Mouse (Mus musculus): ENCODE measurements around the gene B4galnt2.

DNA sequence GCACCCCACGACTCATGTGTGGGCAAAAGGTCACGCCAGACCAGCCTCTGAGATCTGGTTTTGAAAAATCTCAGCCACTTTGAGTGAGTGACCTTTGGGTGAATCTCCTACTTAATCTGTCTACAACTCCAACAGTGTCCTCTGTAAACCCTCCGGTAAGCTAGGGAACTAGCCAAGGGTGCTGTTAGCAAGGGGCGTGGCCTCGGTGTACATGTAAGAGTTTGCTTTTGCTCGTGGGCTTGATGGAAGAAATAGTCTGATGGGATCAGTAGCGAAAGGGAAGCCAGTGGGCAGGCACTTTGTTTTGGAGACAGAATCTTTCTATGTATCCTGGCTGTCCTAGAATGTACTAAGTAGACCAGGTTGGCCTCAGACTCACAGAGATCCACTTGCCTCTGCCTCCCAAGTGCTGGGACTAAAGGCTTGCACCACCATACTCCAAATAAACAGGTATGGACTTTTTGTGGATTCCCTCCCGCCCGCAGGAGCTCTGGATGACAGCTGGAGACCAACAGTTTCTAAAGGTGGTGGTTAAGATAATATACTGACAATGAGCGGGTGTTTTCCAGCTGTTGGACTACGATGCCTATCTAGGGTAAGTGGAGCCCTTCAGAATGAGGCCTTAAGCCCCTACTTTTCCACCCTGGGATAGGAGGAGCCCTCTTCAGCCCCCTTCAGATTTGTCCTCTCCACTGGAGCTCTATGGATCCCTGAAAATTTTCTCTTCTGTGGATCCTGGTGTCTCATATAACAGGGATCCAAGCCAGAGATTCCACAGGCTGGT lies 86.3 kb downstream of the B4galnt2 start:
- TF ChIP-seq POLR2A (IDR thresholded peaks at IDR 0.05; ENCODE audit: insufficient read length, low read depth) (no peak), CEBPB (IDR thresholded peaks at IDR 0.05; ENCODE audit: insufficient read depth, poor library complexity, severe bottlenecking) (no peak), TCF3 (IDR thresholded peaks at IDR 0.05; ENCODE audit: insufficient read length, low read depth) (no peak), MAX (IDR thresholded peaks at IDR 0.05; ENCODE audit: low read depth) (no peak)

All from myocyte (in vitro differentiated cells).